Mouse (Mus musculus) thymus, adult 2 months (tissue): ENCODE data around the gene Impdh1. TPM values are rescaled to one million over a fixed set of nuclear protein-coding genes. Genes with fewer than 3 reads are reported as not detected.
A peak's percentile ranks its signal among the peaks of the same experiment; 100 is the strongest.

Source experiments
- DNase-seq: peaks from one replicate; pipeline ENCODE4 v3.0.0; 2021
- H3K27ac ChIP-seq: fragments of 200-500 bp; 2 replicates; pipeline ENCODE4 v1.5.1; 2012; ENCODE audit warnings: low read length, control low read depth; ENCODE audit not compliant: control insufficient read depth, insufficient read depth
- H3K27me3 ChIP-seq: fragments of 200-500 bp; 2 replicates; pipeline ENCODE4 v1.6.1; 2012; ENCODE audit warnings: mild to moderate bottlenecking, low read length, moderate library complexity, mixed read lengths; ENCODE audit not compliant: control insufficient read depth, insufficient read depth
- H3K36me3 ChIP-seq: fragments of 200-500 bp; 2 replicates; pipeline ENCODE4 v1.6.1; 2012; ENCODE audit warnings: mild to moderate bottlenecking, low read length, moderate library complexity; ENCODE audit not compliant: control insufficient read depth, insufficient read depth
- H3K4me1 ChIP-seq: fragments of 200-500 bp; replicated peaks from 2 replicates; pipeline ENCODE4 v1.6.1; 2012; ENCODE audit warnings: low read length; ENCODE audit not compliant: control insufficient read depth, insufficient read depth
- H3K4me3 ChIP-seq: fragments of 200-500 bp; 2 replicates; pipeline ENCODE4 v1.5.1; 2012; ENCODE audit warnings: mild to moderate bottlenecking, low read length, control low read depth, moderate library complexity; ENCODE audit not compliant: control insufficient read depth, insufficient read depth
- CTCF ChIP-seq: fragments of 200-500 bp; IDR thresholded peaks from 2 replicates; pipeline ENCODE4 v1.5.1; 2012; ENCODE audit warnings: mild to moderate bottlenecking, control low read depth, low read length, moderate library complexity, borderline replicate concordance; ENCODE audit not compliant: control insufficient read depth, poor library complexity, insufficient read depth; ENCODE audit errors: extremely low read depth
- POLR2A ChIP-seq: fragments of 200-500 bp; IDR thresholded peaks from 2 replicates; pipeline ENCODE4 v1.6.1; 2012; ENCODE audit warnings: mild to moderate bottlenecking, low read length, control low read depth, moderate library complexity; ENCODE audit not compliant: control insufficient read depth, poor library complexity, insufficient read depth; ENCODE audit errors: extremely low read depth
- WGBS: fragments of 180-500 bp; shearing (Covaris S2); methylation state at CpG from one replicate; pipeline ENCODE4 v1.1.7; 2018; 5-methylcytosine and 5-hydroxymethylcytosine counted together
- polyA plus RNA-seq: library from polyadenylated mRNA; depleted of rRNA; stranded (reverse); fragments of >200 nt; gene quantifications from 2 replicates; pipeline ENCODE4 v1.2.3, GENCODE M21; 2012

Gene Impdh1
- polyA plus RNA-seq, 1 experiment = 323 TPM

- Histone ChIP-seq H3K27ac (no peak overlapping the region), H3K36me3 (peaks cover 36% of the 10 kb centered on the region), H3K4me3 (no peak overlapping the region), H3K4me1 (peaks cover 7% of the 10 kb centered on the region; the same call in 1 of the 2 replicates), H3K27me3 (no peaks in the 10 kb centered on the region)
- DNase-seq = no peak
- 60% methylated on average over 3 of the region's 3 CpGs for WGBS
- no peak for TF ChIP-seq POLR2A
- no peak for TF ChIP-seq CTCF
These were observed 15.7 kb downstream of the Impdh1 start for GRCm38 (mm10) chr6:29200496-29200895.

GRCm38 (mm10) chr6:29199223-29199855 lies 16.8 kb downstream of the Impdh1 start:
- Histone ChIP-seq H3K4me3 (no peak overlapping the region), H3K4me1 (peaks cover 7% of the 10 kb centered on the region; the same call in 1 of the 2 replicates), H3K27me3 (no peaks in the 10 kb centered on the region), H3K27ac (no peak overlapping the region), H3K36me3 (peaks cover 25% of the 10 kb centered on the region)
- WGBS = 78% methylated on average over 8 of the region's 8 CpGs
- no peak for TF ChIP-seq POLR2A
- TF ChIP-seq CTCF = no peak
- DNase-seq = no peak

GRCm38 (mm10) chr6:29198309-29199222 lies 17.6 kb downstream of the Impdh1 start:
- peaks cover 17% of the 10 kb centered on the region for H3K36me3 ChIP-seq
- 39% methylated on average over 25 of the region's 25 CpGs for WGBS
- TF ChIP-seq POLR2A (0 out of 2 replicates have a peak, but pooled peaks have one; percentile 20), CTCF (peak; percentile 80)
- H3K4me1 ChIP-seq = peaks cover 7% of the 10 kb centered on the region; the same call in 1 of the 2 replicates
- peak; percentile 84 for DNase-seq
- H3K27me3 ChIP-seq = no peaks in the 10 kb centered on the region
- H3K4me3 ChIP-seq = no peak overlapping the region
- H3K27ac ChIP-seq = no peak overlapping the region

GRCm38 (mm10) chr6:29195846-29196698 lies 20.1 kb downstream of the Impdh1 start:
- Histone ChIP-seq H3K27ac (no peak overlapping the region), H3K4me3 (no peak overlapping the region), H3K4me1 (peaks cover 7% of the 10 kb centered on the region; the same call in 1 of the 2 replicates), H3K36me3 (0 out of 2 replicates have a peak, but pooled peaks cover 3% of the 10 kb centered on the region), H3K27me3 (no peaks in the 10 kb centered on the region)
- TF ChIP-seq CTCF (no peak), POLR2A (no peak)
- DNase-seq = no peak
- WGBS = 91% methylated on average over 5 of the region's 5 CpGs

GRCm38 (mm10) chr6:29195146-29195545 lies 21.0 kb downstream of the Impdh1 start:
- WGBS = 97% methylated on average over 5 of the region's 5 CpGs

More at GRCm38 (mm10) chr6:29195146-29195545, 21.0 kb downstream of the Impdh1 start:
- H3K27ac ChIP-seq = no peak overlapping the region
- no peaks in the 10 kb centered on the region for H3K27me3 ChIP-seq
- H3K36me3 ChIP-seq = no peaks in the 10 kb centered on the region
- H3K4me1 ChIP-seq = peaks cover 7% of the 10 kb centered on the region; the same call in 1 of the 2 replicates
- TF ChIP-seq CTCF (no peak), POLR2A (no peak)
- DNase-seq = no peak
- H3K4me3 ChIP-seq = no peak overlapping the region
